In the genomic region with DNA sequence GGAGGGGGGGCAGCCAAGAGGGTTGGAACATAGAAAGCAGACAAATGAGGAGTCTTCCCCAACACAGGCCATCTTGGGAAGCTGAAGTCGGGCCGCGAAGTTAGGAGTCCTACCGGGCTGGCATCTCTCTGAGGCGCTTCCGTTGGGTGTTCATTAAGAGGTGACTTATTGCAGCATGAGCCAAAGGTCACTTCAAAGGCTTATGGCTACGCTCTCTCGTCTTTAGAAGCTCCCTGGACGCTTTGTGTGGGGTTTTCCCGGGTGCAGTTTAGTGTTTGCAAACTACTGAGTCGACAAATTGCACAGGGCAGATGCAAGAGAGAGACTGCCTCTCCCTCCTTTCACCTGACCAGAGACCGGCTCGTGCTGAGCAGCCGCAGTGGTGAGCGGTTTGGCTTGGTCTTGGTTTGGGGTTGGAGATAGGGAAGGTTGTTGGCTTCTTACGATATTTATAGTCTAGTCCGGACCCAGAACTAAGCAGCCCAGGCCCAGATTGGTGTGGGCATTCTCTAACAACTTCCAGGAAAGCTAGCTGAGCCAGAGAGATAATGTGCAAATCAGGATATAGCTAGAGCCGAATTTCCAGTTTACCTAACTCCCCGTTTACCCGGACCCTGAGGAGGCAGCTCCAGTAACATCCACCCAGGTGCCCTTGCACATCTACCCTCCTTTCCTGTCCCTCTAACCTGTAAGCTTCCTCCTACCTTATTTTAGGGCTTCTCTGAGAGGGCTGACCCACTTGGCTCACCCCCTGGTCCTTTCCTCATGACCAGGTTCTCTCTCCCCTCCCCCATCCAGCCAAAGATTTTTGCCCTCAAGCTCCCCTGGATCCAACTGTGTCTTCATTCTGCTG, we compare ENCODE assay signal across 16 mouse cellular contexts. TPM values are rescaled to one million over a fixed set of nuclear protein-coding genes. Genes with fewer than 3 reads are reported as not detected.
DNase-seq lines count a peak whose midpoint lies in the region; ATAC-seq and TF ChIP-seq lines count a peak whose summit lies in the region.
"Had no signal": no experiment of that assay in that cellular context is flagged by ENCODE, and none has a peak within 500 bp of the region (broad histone marks: within the 10 kb centered on the region; RNA-seq: fewer than 3 reads in every experiment).

No protein-coding gene starts in this region.

- H3K36me3 ChIP-seq in forebrain, embryonic 10.5 days (replicated peaks), result no peaks in the 10 kb centered on the region
- no peaks in the 10 kb centered on the region for H3K36me3 ChIP-seq in forebrain, postnatal 0 days (ENCODE audit: insufficient read depth)
- H3K36me3 ChIP-seq in intestine, embryonic 14.5 days (ENCODE audit: control insufficient read depth, insufficient read depth, low read length), result no peaks in the 10 kb centered on the region
- no peaks in the 10 kb centered on the region for H3K36me3 ChIP-seq in neural tube, embryonic 11.5 days (ENCODE audit: control insufficient read depth, insufficient read depth, low read length)
- H3K36me3 ChIP-seq: limb, embryonic 13.5 days; lung, embryonic 15.5 days had no signal

- WGBS in forebrain, embryonic 10.5 days, result under 1% methylated on average over 20 of the region's 20 CpGs
- WGBS in forebrain, postnatal 0 days, result 2% methylated on average over 20 of the region's 20 CpGs
- WGBS in intestine, embryonic 14.5 days, result 8% methylated on average over 20 of the region's 20 CpGs
- under 1% methylated on average over 20 of the region's 20 CpGs for WGBS in neural tube, embryonic 11.5 days

- no peak overlapping the region for H3K9ac ChIP-seq in forebrain, postnatal 0 days
- peak overlapping the region; percentile 23 for H3K9ac ChIP-seq in intestine, embryonic 14.5 days (ENCODE audit: low read length)
- H3K9ac ChIP-seq in neural tube, embryonic 11.5 days (ENCODE audit: low read length), result peak overlapping the region; percentile 95
- H3K9ac ChIP-seq: limb, embryonic 13.5 days; lung, embryonic 15.5 days had no signal

- H3K4me2 ChIP-seq in forebrain, postnatal 0 days (ENCODE audit: low read depth), result no peak overlapping the region
- H3K4me2 ChIP-seq in intestine, embryonic 14.5 days (ENCODE audit: low read length), result peak overlapping the region; percentile 16
- peak overlapping the region; percentile 91 for H3K4me2 ChIP-seq in neural tube, embryonic 11.5 days (ENCODE audit: low read depth)
- H3K4me2 ChIP-seq: limb, embryonic 13.5 days; lung, embryonic 15.5 days had no signal

- no peak overlapping the region for H3K27ac ChIP-seq in forebrain, embryonic 10.5 days
- no peak overlapping the region for H3K27ac ChIP-seq in forebrain, postnatal 0 days (ENCODE audit: low read depth, low read length)
- H3K27ac ChIP-seq in intestine, embryonic 14.5 days (ENCODE audit: low read depth), result peak overlapping the region; percentile 47; the same call in 1 of the 2 replicates
- peak overlapping the region; percentile 99 for H3K27ac ChIP-seq in neural tube, embryonic 11.5 days (ENCODE audit: low read depth, low read length)
- H3K27ac ChIP-seq: heart, adult 2 months; limb, embryonic 13.5 days; lung, embryonic 15.5 days had no signal

- no peaks in the 10 kb centered on the region for H3K9me3 ChIP-seq in forebrain, embryonic 10.5 days
- no peaks in the 10 kb centered on the region for H3K9me3 ChIP-seq in forebrain, postnatal 0 days (ENCODE audit: low read length)
- no peaks in the 10 kb centered on the region for H3K9me3 ChIP-seq in intestine, embryonic 14.5 days (ENCODE audit: control insufficient read depth, low read length)
- H3K9me3 ChIP-seq in neural tube, embryonic 11.5 days (ENCODE audit: control insufficient read depth, low read length), result no peaks in the 10 kb centered on the region
- H3K9me3 ChIP-seq: limb, embryonic 13.5 days; lung, embryonic 15.5 days had no signal

- no peak overlapping the region for H3K4me3 ChIP-seq in forebrain, embryonic 10.5 days
- no peak overlapping the region for H3K4me3 ChIP-seq in forebrain, postnatal 0 days (ENCODE audit: low read depth, low read length)
- H3K4me3 ChIP-seq in intestine, embryonic 14.5 days (ENCODE audit: low read depth, low read length), result 0 out of 2 replicates have a peak overlapping the region, but pooled peaks have one; percentile 6
- peak overlapping the region; percentile 48 for H3K4me3 ChIP-seq in neural tube, embryonic 11.5 days (ENCODE audit: low read depth, low read length)
- H3K4me3 ChIP-seq: heart, adult 2 months; limb, embryonic 13.5 days; lung, embryonic 15.5 days had no signal

- ATAC-seq in forebrain, postnatal 0 days, result no peak
- no peak for ATAC-seq in intestine, embryonic 14.5 days (replicated peaks; ENCODE audit: low FRiP score, low TSS enrichment, low read depth)
- no peak for ATAC-seq in neural tube, embryonic 11.5 days (ENCODE audit: insufficient read depth, low FRiP score, low TSS enrichment)

- TF ChIP-seq CTCF in forebrain, postnatal 0 days (IDR thresholded peaks at IDR 0.05; ENCODE audit: low read depth), result no peak

- DNase-seq in forebrain, embryonic 10.5 days (ENCODE audit: extremely low spot score, low spot score), result peak; percentile 34
- no peak for DNase-seq in forebrain, postnatal 0 days
- peak; percentile 81 for DNase-seq in embryo, embryonic 11 days
- peak; percentile 68 for DNase-seq in intestine, embryonic 14.5 days (ENCODE audit: low spot score)
- peak; percentile 76 for DNase-seq in neural tube, embryonic 11.5 days (ENCODE audit: low spot score)
- DNase-seq in urinary bladder, postnatal 4 days (ENCODE audit: low spot score in 2 of 2), result no peak
- no peak for DNase-seq in lung, postnatal 36 days
- DNase-seq in right cerebral cortex, adult 2 months (ENCODE audit: low spot score in 2 of 2), result no peak
- DNase-seq: heart, adult 2 months; heart, postnatal 36 days had no signal

- H3K4me1 ChIP-seq in forebrain, embryonic 10.5 days, result peaks cover 11% of the 10 kb centered on the region
- no peaks in the 10 kb centered on the region for H3K4me1 ChIP-seq in forebrain, postnatal 0 days (ENCODE audit: insufficient read depth)
- H3K4me1 ChIP-seq in intestine, embryonic 14.5 days (replicated peaks; ENCODE audit: control insufficient read depth, insufficient read depth, low read length), result 0 out of 2 replicates have a peak, but pooled peaks cover 3% of the 10 kb centered on the region
- H3K4me1 ChIP-seq in neural tube, embryonic 11.5 days (ENCODE audit: control insufficient read depth, insufficient read depth, low read length), result peaks cover 75% of the 10 kb centered on the region

- peaks cover 100% of the 10 kb centered on the region for H3K27me3 ChIP-seq in forebrain, embryonic 10.5 days (ENCODE audit: poor library complexity, severe bottlenecking)
- H3K27me3 ChIP-seq in forebrain, postnatal 0 days (ENCODE audit: insufficient read depth, low read length), result peaks cover 85% of the 10 kb centered on the region
- H3K27me3 ChIP-seq in intestine, embryonic 14.5 days (replicated peaks; ENCODE audit: control insufficient read depth, insufficient read depth, low read length), result peaks cover 88% of the 10 kb centered on the region
- H3K27me3 ChIP-seq in neural tube, embryonic 11.5 days (ENCODE audit: control insufficient read depth, insufficient read depth, low read length), result no peaks in the 10 kb centered on the region

RNA-seq across cellular contexts. Expression of a gene that starts 12.3 kb away (rescaled TPM):
- polyA plus RNA-seq in forebrain, embryonic 10.5 days (2016; fragmentation: Nextera tagmentation; extraction: Ambion mirVana), result not detected in 2 replicates
- not detected in 2 replicates for total RNA-seq in forebrain, postnatal 0 days (2014; rRNA removed)
- not detected in 2 replicates for polyA plus RNA-seq in forebrain, postnatal 0 days (2015; fragmentation: Nextera tagmentation; extraction: Ambion mirVana)
- 0.38 and 0.66 TPM in 2 replicates for polyA plus RNA-seq in intestine, embryonic 14.5 days (2014; fragmentation: Nextera tagmentation; extraction: Ambion mirVana)
- 3.9 and 5.5 TPM in 2 replicates for polyA plus RNA-seq in neural tube, embryonic 11.5 days (2014; fragmentation: Nextera tagmentation; extraction: Ambion mirVana)
- total RNA-seq: heart, postnatal 36 days; layer of hippocampus, postnatal 14 days; MEL; midbrain, postnatal 0 days had no signal
- polyA plus RNA-seq: embryonic facial prominence, embryonic 11.5 days; midbrain, postnatal 0 days had no signal

RNA-seq across cellular contexts. Expression of a gene that starts 23.9 kb away (rescaled TPM):
- polyA plus RNA-seq in forebrain, embryonic 10.5 days (2016; fragmentation: Nextera tagmentation; extraction: Ambion mirVana), result not detected in 2 replicates
- total RNA-seq in forebrain, postnatal 0 days (2014; rRNA removed), result not detected in 2 replicates
- polyA plus RNA-seq in forebrain, postnatal 0 days (2015; fragmentation: Nextera tagmentation; extraction: Ambion mirVana), result not detected in 2 replicates
- polyA plus RNA-seq in intestine, embryonic 14.5 days (2014; fragmentation: Nextera tagmentation; extraction: Ambion mirVana), result 0.62 TPM in 1 of 2 replicates, not detected in the other
- 9.0 and 9.8 TPM in 2 replicates for polyA plus RNA-seq in neural tube, embryonic 11.5 days (2014; fragmentation: Nextera tagmentation; extraction: Ambion mirVana)
- total RNA-seq: heart, adult 2 months; heart, postnatal 36 days; MEL; midbrain, postnatal 0 days had no signal
- polyA plus RNA-seq: heart, adult 2 months; lung, embryonic 15.5 days; midbrain, postnatal 0 days had no signal

RNA-seq across cellular contexts. Expression of a gene that starts 27.1 kb away (rescaled TPM):
- not detected in 2 replicates for polyA plus RNA-seq in forebrain, embryonic 10.5 days (2016; fragmentation: Nextera tagmentation; extraction: Ambion mirVana)
- not detected in 2 replicates for total RNA-seq in forebrain, postnatal 0 days (2014; rRNA removed)
- not detected in 2 replicates for polyA plus RNA-seq in forebrain, postnatal 0 days (2015; fragmentation: Nextera tagmentation; extraction: Ambion mirVana)
- 1.6 and 2.9 TPM in 2 replicates for polyA plus RNA-seq in intestine, embryonic 14.5 days (2014; fragmentation: Nextera tagmentation; extraction: Ambion mirVana)
- 9.2 and 11.2 TPM in 2 replicates for polyA plus RNA-seq in neural tube, embryonic 11.5 days (2014; fragmentation: Nextera tagmentation; extraction: Ambion mirVana)
- total RNA-seq: layer of hippocampus, postnatal 14 days; MEL had no signal
- polyA plus RNA-seq: midbrain, postnatal 0 days had no signal

RNA-seq across cellular contexts. Expression of a gene that starts 27.1 kb away (rescaled TPM):
- 0.10 TPM in 1 of 2 replicates, not detected in the other for polyA plus RNA-seq in forebrain, embryonic 10.5 days (2016; fragmentation: Nextera tagmentation; extraction: Ambion mirVana)
- not detected in 2 replicates for total RNA-seq in forebrain, postnatal 0 days (2014; rRNA removed)
- polyA plus RNA-seq in forebrain, postnatal 0 days (2015; fragmentation: Nextera tagmentation; extraction: Ambion mirVana), result not detected in 2 replicates
- 27.6 and 27.8 TPM in 2 replicates for polyA plus RNA-seq in intestine, embryonic 14.5 days (2014; fragmentation: Nextera tagmentation; extraction: Ambion mirVana)
- 52.7 and 55.0 TPM in 2 replicates for polyA plus RNA-seq in neural tube, embryonic 11.5 days (2014; fragmentation: Nextera tagmentation; extraction: Ambion mirVana)
- total RNA-seq: heart, adult 2 months; heart, postnatal 36 days; layer of hippocampus, postnatal 14 days; MEL had no signal
- polyA plus RNA-seq: midbrain, postnatal 0 days had no signal

RNA-seq across cellular contexts. Expression of a gene that starts 34.4 kb away (rescaled TPM):
- not detected in 2 replicates for polyA plus RNA-seq in forebrain, embryonic 10.5 days (2016; fragmentation: Nextera tagmentation; extraction: Ambion mirVana)
- total RNA-seq in forebrain, postnatal 0 days (2014; rRNA removed), result 0.10 TPM in 1 of 2 replicates, not detected in the other
- polyA plus RNA-seq in forebrain, postnatal 0 days (2015; fragmentation: Nextera tagmentation; extraction: Ambion mirVana), result 0.22 TPM in 1 of 2 replicates, not detected in the other
- polyA plus RNA-seq in intestine, embryonic 14.5 days (2014; fragmentation: Nextera tagmentation; extraction: Ambion mirVana), result 6.1 and 8.4 TPM in 2 replicates
- polyA plus RNA-seq in neural tube, embryonic 11.5 days (2014; fragmentation: Nextera tagmentation; extraction: Ambion mirVana), result 21.3 and 23.1 TPM in 2 replicates
- total RNA-seq: layer of hippocampus, postnatal 14 days had no signal
- polyA plus RNA-seq: midbrain, postnatal 0 days had no signal

Comparison
In these comparisons a context has a peak if more than half of its experiments do, and no peak if none do; other contexts are left out.
1. DNase-seq: peak in forebrain, embryonic 10.5 days (single experiment), embryo, embryonic 11 days (single experiment), intestine, embryonic 14.5 days (single experiment) and neural tube, embryonic 11.5 days (single experiment); none in forebrain, postnatal 0 days (single experiment), urinary bladder, postnatal 4 days (0 of 2), lung, postnatal 36 days (single experiment) and right cerebral cortex, adult 2 months (0 of 2).
2. H3K27ac ChIP-seq: peak in intestine, embryonic 14.5 days (single experiment) and neural tube, embryonic 11.5 days (single experiment); none in forebrain, embryonic 10.5 days (single experiment) and forebrain, postnatal 0 days (single experiment).
3. H3K4me3 ChIP-seq: peak in intestine, embryonic 14.5 days (single experiment) and neural tube, embryonic 11.5 days (single experiment); none in forebrain, embryonic 10.5 days (single experiment) and forebrain, postnatal 0 days (single experiment).